Mouse (Mus musculus) liver, adult 2 months (tissue): ENCODE data around the gene Sacs. TPM values are rescaled to one million over a fixed set of nuclear protein-coding genes. Genes with fewer than 3 reads are reported as not detected.

Experiments used
- DNase-seq: peaks from one replicate; pipeline ENCODE4 v3.0.0-alpha.2; 2011; ENCODE audit warnings: low read depth, low spot score; ENCODE audit errors: extremely low read depth
- H3K27ac ChIP-seq: fragments of 200-500 bp; replicated peaks from 2 replicates; pipeline ENCODE4 v1.5.1; 2012; ENCODE audit warnings: low read depth, mild to moderate bottlenecking, control low read depth, inconsistent platforms, low read length; ENCODE audit not compliant: insufficient read depth
- H3K27me3 ChIP-seq: fragments of 200-500 bp; 2 replicates; pipeline ENCODE4 v1.6.1; 2012; ENCODE audit warnings: mild to moderate bottlenecking, moderate library complexity, low read length, inconsistent platforms; ENCODE audit not compliant: control insufficient read depth, insufficient read depth
- H3K36me3 ChIP-seq: fragments of 200-500 bp; 2 replicates; pipeline ENCODE4 v1.6.1; 2012; ENCODE audit warnings: low read length, inconsistent platforms; ENCODE audit not compliant: control insufficient read depth, insufficient read depth
- H3K4me1 ChIP-seq: fragments of 200-500 bp; 2 replicates; pipeline ENCODE4 v1.6.1; 2011; ENCODE audit warnings: low read length; ENCODE audit not compliant: control insufficient read depth, insufficient read depth
- H3K4me3 ChIP-seq: fragments of 200-500 bp; 2 replicates; pipeline ENCODE4 v1.5.1; 2011; ENCODE audit warnings: low read depth, mild to moderate bottlenecking, control low read depth, low read length, moderate library complexity; ENCODE audit not compliant: insufficient read depth
- H3K79me2 ChIP-seq: fragments of 200-500 bp; 2 replicates; pipeline ENCODE4 v1.6.1; 2012; ENCODE audit warnings: inconsistent platforms, mild to moderate bottlenecking, low read length, moderate library complexity; ENCODE audit not compliant: control insufficient read depth, insufficient read depth
- H3K9ac ChIP-seq: fragments of 200-500 bp; 2 replicates; pipeline ENCODE4 v1.6.1; 2012; ENCODE audit warnings: low read depth, mild to moderate bottlenecking, control low read depth, inconsistent platforms, low read length
- CTCF ChIP-seq: fragments of 200-500 bp; IDR thresholded peaks from 2 replicates; pipeline ENCODE4 v1.5.1; 2011; ENCODE audit warnings: low read depth, low read length, control low read depth
- POLR2A ChIP-seq: fragments of 200-500 bp; IDR thresholded peaks from 2 replicates; pipeline ENCODE4 v1.6.1; 2011; ENCODE audit warnings: low read length, control low read depth; ENCODE audit not compliant: insufficient read depth; ENCODE audit errors: extremely low read depth
- WGBS: fragments of 180-500 bp; shearing (Covaris S2); methylation state at CpG from one replicate; pipeline ENCODE4 v1.1.7; 2018; 5-methylcytosine and 5-hydroxymethylcytosine counted together
- polyA plus RNA-seq: library from polyadenylated mRNA; depleted of rRNA; stranded (reverse); fragments of >200 nt; gene quantifications from 2 replicates; pipeline ENCODE4 v1.2.3, GENCODE M21; 2012
- total RNA-seq: library from RNA; depleted of rRNA; stranded (reverse); fragments of >200 nt; gene quantifications from 2 replicates; pipeline ENCODE4 v1.2.3, GENCODE M21; 2014

Gene Sacs
- total and polyA plus RNA-seq, 2 experiments: 0.06 to 1.8 TPM

GRCm38 (mm10) chr14:61224387-61225077 lies 86.3 kb downstream of the Sacs start:
- 88% methylated on average over 5 of the region's 5 CpGs for WGBS
- Histone ChIP-seq H3K27ac (no peak overlapping the region), H3K27me3 (0 out of 2 replicates have a peak, but pooled peaks cover 3% of the 10 kb centered on the region), H3K79me2 (no peaks in the 10 kb centered on the region), H3K36me3 (no peaks in the 10 kb centered on the region), H3K4me1 (no peaks in the 10 kb centered on the region), H3K4me3 (no peak overlapping the region), H3K9ac (no peak overlapping the region)
- TF ChIP-seq CTCF: no peak
- no peak for TF ChIP-seq POLR2A
- DNase-seq: no peak

- Histone ChIP-seq H3K27ac (no peak overlapping the region), H3K9ac (no peak overlapping the region), H3K4me1 (no peaks in the 10 kb centered on the region), H3K36me3 (no peaks in the 10 kb centered on the region), H3K79me2 (no peaks in the 10 kb centered on the region), H3K27me3 (0 out of 2 replicates have a peak, but pooled peaks cover 3% of the 10 kb centered on the region), H3K4me3 (no peak overlapping the region)
- TF ChIP-seq CTCF (no peak), POLR2A (no peak)
- DNase-seq: no peak
- 70% methylated on average over 1 of the region's 1 CpGs for WGBS
These were observed 87.9 kb downstream of the Sacs start for GRCm38 (mm10) chr14:61226151-61226550.

GRCm38 (mm10) chr14:61229763-61230162 lies 91.5 kb downstream of the Sacs start:
- Histone ChIP-seq H3K36me3 (no peaks in the 10 kb centered on the region), H3K79me2 (no peaks in the 10 kb centered on the region), H3K4me3 (no peak overlapping the region), H3K9ac (no peak overlapping the region), H3K4me1 (no peaks in the 10 kb centered on the region), H3K27me3 (0 out of 2 replicates have a peak, but pooled peaks cover 2% of the 10 kb centered on the region), H3K27ac (no peak overlapping the region)
- TF ChIP-seq CTCF: no peak
- no peak for TF ChIP-seq POLR2A
- 82% methylated on average over 5 of the region's 5 CpGs for WGBS
- DNase-seq: no peak

GRCm38 (mm10) chr14:61230179-61230578 lies 91.9 kb downstream of the Sacs start:
- WGBS: 92% methylated on average over 4 of the region's 4 CpGs
- TF ChIP-seq POLR2A (no peak), CTCF (no peak)
- Histone ChIP-seq H3K27me3 (no peaks in the 10 kb centered on the region), H3K4me3 (no peak overlapping the region), H3K9ac (no peak overlapping the region), H3K79me2 (no peaks in the 10 kb centered on the region), H3K4me1 (no peaks in the 10 kb centered on the region), H3K36me3 (no peaks in the 10 kb centered on the region), H3K27ac (no peak overlapping the region)
- DNase-seq: no peak

GRCm38 (mm10) chr14:61232016-61232568 lies 93.8 kb downstream of the Sacs start:
- no peaks in the 10 kb centered on the region for H3K27me3 ChIP-seq
- TF ChIP-seq POLR2A: no peak
- no peak for TF ChIP-seq CTCF
- WGBS: 88% methylated on average over 13 of the region's 13 CpGs

More at GRCm38 (mm10) chr14:61232016-61232568, 93.8 kb downstream of the Sacs start:
- H3K9ac ChIP-seq: no peak overlapping the region
- H3K79me2 ChIP-seq: no peaks in the 10 kb centered on the region
- H3K4me3 ChIP-seq: no peak overlapping the region
- H3K36me3 ChIP-seq: no peaks in the 10 kb centered on the region
- no peak for DNase-seq
- no peaks in the 10 kb centered on the region for H3K4me1 ChIP-seq
- no peak overlapping the region for H3K27ac ChIP-seq
